Mouse (Mus musculus) bone marrow, adult 2 months (tissue): ENCODE measurements around the gene Msmb.

ENCODE experiments used
- CTCF ChIP-seq: fragments of 200-500 bp; IDR thresholded peaks from 2 replicates; pipeline ENCODE4 v1.5.1; 2011; ENCODE audit warnings: low read length, control low read depth; ENCODE audit not compliant: control insufficient read depth, insufficient read depth
- POLR2A ChIP-seq: fragments of 200-500 bp; IDR thresholded peaks from 2 replicates; pipeline ENCODE4 v1.6.1; 2011; ENCODE audit warnings: low read depth, mild to moderate bottlenecking, control low read depth, low read length, borderline replicate concordance; ENCODE audit not compliant: control insufficient read depth

- TF ChIP-seq CTCF (no peak), POLR2A (no peak)
Measured at GRCm38 (mm10) chr14:32096740-32097139, 45.1 kb upstream of the Msmb start.
